Mouse (Mus musculus): ENCODE results near the gene Spata16.

Gene Spata16

GRCm38 (mm10) chr3:26832954-26833353 lies 195.5 kb downstream of the Spata16 start:
- in situ Hi-C loops (cut with MboI): no loop called here

GRCm38 (mm10) chr3:26834178-26835050 lies 197.0 kb downstream of the Spata16 start:
- in situ Hi-C loops (cut with MboI): no loop called here

GRCm38 (mm10) chr3:26835051-26835755 lies 197.8 kb downstream of the Spata16 start:
- in situ Hi-C loops (cut with MboI): no loop called here

- in situ Hi-C loops (cut with MboI): no loop called here
Observed at GRCm38 (mm10) chr3:26845041-26845440, 207.6 kb downstream of the Spata16 start.

- in situ Hi-C loops (cut with MboI): no loop called here
Observed at GRCm38 (mm10) chr3:26847935-26848334, 210.5 kb downstream of the Spata16 start.

GRCm38 (mm10) chr3:26850207-26850606 lies 212.8 kb downstream of the Spata16 start:
- in situ Hi-C loops (cut with MboI): no loop called here

GRCm38 (mm10) chr3:26850691-26851563 lies 213.5 kb downstream of the Spata16 start:
- in situ Hi-C loops (cut with MboI): no loop called here

GRCm38 (mm10) chr3:26853557-26853956 lies 216.1 kb downstream of the Spata16 start:
- in situ Hi-C loops (cut with MboI): no loop called here

GRCm38 (mm10) chr3:26874706-26875105 lies 237.3 kb downstream of the Spata16 start:
- in situ Hi-C loops (cut with MboI): no loop called here

- in situ Hi-C loops (cut with MboI): no loop called here
Observed at GRCm38 (mm10) chr3:26877291-26877690, 239.9 kb downstream of the Spata16 start.

GRCm38 (mm10) chr3:26916607-26917006 lies 279.2 kb downstream of the Spata16 start:
- in situ Hi-C loops (cut with MboI): no loop called here

GRCm38 (mm10) chr3:26920986-26921385 lies 283.6 kb downstream of the Spata16 start:
- in situ Hi-C loops (cut with MboI): no loop called here

GRCm38 (mm10) chr3:26921576-26921975 lies 284.2 kb downstream of the Spata16 start:
- in situ Hi-C loops (cut with MboI): no loop called here

GRCm38 (mm10) chr3:26923391-26923790 lies 286.0 kb downstream of the Spata16 start:
- in situ Hi-C loops (cut with MboI): no loop called here

- in situ Hi-C loops (cut with MboI): no loop called here
Observed at GRCm38 (mm10) chr3:26924212-26924611, 286.8 kb downstream of the Spata16 start.

- in situ Hi-C loops (cut with MboI): no loop called here
Observed at GRCm38 (mm10) chr3:26933079-26933478, 295.7 kb downstream of the Spata16 start.

GRCm38 (mm10) chr3:26936897-26937590 lies 299.6 kb downstream of the Spata16 start:
- in situ Hi-C loops (cut with MboI): no loop called here

- in situ Hi-C loops (cut with MboI): no loop called here
Observed at GRCm38 (mm10) chr3:26966776-26967175, 329.4 kb downstream of the Spata16 start.

GRCm38 (mm10) chr3:26968852-26969513 lies 331.6 kb downstream of the Spata16 start:
- in situ Hi-C loops (cut with MboI): no loop called here

GRCm38 (mm10) chr3:26970529-26970928 lies 333.1 kb downstream of the Spata16 start:
- in situ Hi-C loops (cut with MboI): no loop called here

GRCm38 (mm10) chr3:26971276-26971675 lies 333.9 kb downstream of the Spata16 start:
- in situ Hi-C loops (cut with MboI): no loop called here
